Mouse (Mus musculus) heart, adult 9 months (tissue): ENCODE measurements at regions not wholly inside any gene's neighbourhood (a gene's known extent, or its start where the extent isn't known, plus 50 kb on each side); places are given as distances from the start of the nearest gene placed in this dataset.

ENCODE experiments used
- DNase-seq, 2 experiments: peaks; one replicate each; pipeline ENCODE4 v3.0.0; 2022; ENCODE audit warnings: low spot score in 2 of 2

- DNase-seq, result no peak
These were observed 674.2 kb downstream of the Rfpl4b start for GRCm38 (mm10) chr10:38147421-38147820.

- no peak for DNase-seq
These were observed 682.4 kb downstream of the Rfpl4b start for GRCm38 (mm10) chr10:38139196-38139595.

- peak; percentile 66 to 72 for DNase-seq
These were observed 699.5 kb downstream of the Rfpl4b start for GRCm38 (mm10) chr10:38121911-38122573.

- DNase-seq, result peak in 1 of 2 experiments; percentile 12
These were observed 703.0 kb downstream of the Rfpl4b start for GRCm38 (mm10) chr10:38118601-38119000.

- peak; percentile 37 to 41 for DNase-seq
These were observed 705.1 kb downstream of the Rfpl4b start for GRCm38 (mm10) chr10:38116516-38116915.

- DNase-seq, result no peak
These were observed 707.4 kb downstream of the Rfpl4b start for GRCm38 (mm10) chr10:38114194-38114593.

GRCm38 (mm10) chr10:38108591-38108990, 713.0 kb downstream of the Rfpl4b start:
- no peak for DNase-seq

- no peak for DNase-seq
These were observed 718.0 kb downstream of the Rfpl4b start for GRCm38 (mm10) chr10:38103570-38103969.

- DNase-seq, result no peak
These were observed 743.1 kb downstream of the Rfpl4b start for GRCm38 (mm10) chr10:38078521-38078920.

- no peak for DNase-seq
These were observed 749.2 kb downstream of the Rfpl4b start for GRCm38 (mm10) chr10:38072394-38072793.

GRCm38 (mm10) chr10:38059050-38059449, 762.5 kb downstream of the Rfpl4b start:
- no peak for DNase-seq

GRCm38 (mm10) chr10:38010452-38010851, 811.1 kb downstream of the Rfpl4b start:
- DNase-seq, result no peak

- no peak for DNase-seq
These were observed 825.7 kb downstream of the Rfpl4b start for GRCm38 (mm10) chr10:37995691-37996445.

- DNase-seq, result peak; percentile 21 to 32
These were observed 833.0 kb downstream of the Rfpl4b start for GRCm38 (mm10) chr10:37988297-37989263.

GRCm38 (mm10) chr10:37978899-37979539, 840.3 kb upstream of the Marcks start:
- no peak for DNase-seq

- DNase-seq, result no peak
These were observed 821.3 kb upstream of the Marcks start for GRCm38 (mm10) chr10:37960051-37960450.

GRCm38 (mm10) chr10:37914780-37915179, 776.1 kb upstream of the Marcks start:
- no peak for DNase-seq

- no peak for DNase-seq
These were observed 772.9 kb upstream of the Marcks start for GRCm38 (mm10) chr10:37911669-37912068.

- DNase-seq, result no peak
These were observed 769.6 kb upstream of the Marcks start for GRCm38 (mm10) chr10:37908276-37908675.

- no peak for DNase-seq
These were observed 769.0 kb upstream of the Marcks start for GRCm38 (mm10) chr10:37907731-37908130.

GRCm38 (mm10) chr10:37887961-37888360, 749.2 kb upstream of the Marcks start:
- DNase-seq, result peak in 1 of 2 experiments; percentile 6
